Mouse (Mus musculus) right cerebral cortex, postnatal 25 days (tissue): ENCODE data around the gene Lzts3.

Source experiments
- DNase-seq: peaks from one replicate; pipeline ENCODE4 v3.0.0; 2022

The Lzts3 gene

GRCm38 (mm10) chr2:130634739-130635411 lies 7.7 kb downstream of the Lzts3 start:
- no peak for DNase-seq

GRCm38 (mm10) chr2:130634006-130634738 lies 8.4 kb downstream of the Lzts3 start:
- DNase-seq, result no peak

- no peak for DNase-seq
These were observed 9.5 kb downstream of the Lzts3 start for GRCm38 (mm10) chr2:130632887-130633675.

- DNase-seq, result no peak
These were observed 10.2 kb downstream of the Lzts3 start for GRCm38 (mm10) chr2:130632416-130632815.

- DNase-seq, result peak; percentile 87
These were observed 12.8 kb downstream of the Lzts3 start, which contains the start of the genes Fastkd5 and Ubox5 for GRCm38 (mm10) chr2:130629839-130630203. Gene Fastkd5 (minus strand): TSS chr2:130630027. Gene Ubox5 (minus strand): TSS chr2:130630038.

- no peak for DNase-seq
These were observed 13.3 kb downstream of the Lzts3 start for GRCm38 (mm10) chr2:130629080-130629838.

GRCm38 (mm10) chr2:130628424-130628823 lies 14.2 kb downstream of the Lzts3 start:
- no peak for DNase-seq

GRCm38 (mm10) chr2:130618972-130619371 lies 23.6 kb downstream of the Lzts3 start:
- no peak for DNase-seq

GRCm38 (mm10) chr2:130613091-130613490 lies 29.5 kb downstream of the Lzts3 start:
- DNase-seq, result no peak

GRCm38 (mm10) chr2:130602195-130602594 lies 40.4 kb downstream of the Lzts3 start:
- DNase-seq, result no peak

- DNase-seq, result no peak
These were observed 44.2 kb downstream of the Lzts3 start for GRCm38 (mm10) chr2:130598399-130598798.

GRCm38 (mm10) chr2:130597601-130598010 lies 45.0 kb downstream of the Lzts3 start:
- DNase-seq, result no peak

- DNase-seq, result no peak
These were observed 47.0 kb downstream of the Lzts3 start for GRCm38 (mm10) chr2:130595596-130595995.

- no peak for DNase-seq
These were observed 51.6 kb downstream of the Lzts3 start for GRCm38 (mm10) chr2:130591016-130591415.

GRCm38 (mm10) chr2:130589761-130590160 lies 52.8 kb downstream of the Lzts3 start:
- no peak for DNase-seq

GRCm38 (mm10) chr2:130589157-130589556 lies 53.4 kb downstream of the Lzts3 start:
- DNase-seq, result no peak

GRCm38 (mm10) chr2:130588373-130588772 lies 54.2 kb downstream of the Lzts3 start:
- no peak for DNase-seq

- peak; percentile 58 for DNase-seq
These were observed 56.6 kb downstream of the Lzts3 start for GRCm38 (mm10) chr2:130586016-130586415.

- no peak for DNase-seq
These were observed 58.6 kb downstream of the Lzts3 start for GRCm38 (mm10) chr2:130583902-130584560.
